Mouse (Mus musculus): Measurements from ENCODE around the gene Washc2. TPM values are rescaled to one million over a fixed set of nuclear protein-coding genes. Genes with fewer than 3 reads are reported as not detected.
"Not testable (repeated sequence)": the region's sequence is repeated elsewhere in the genome, so short reads cannot be mapped to it uniquely, and the experiment has no call there.

Gene Washc2
- total RNA-seq (2015) (58.3 and 67.1 TPM in 2 replicates), total RNA-seq (2017) (105 and 120 TPM in 2 replicates)

DNA sequence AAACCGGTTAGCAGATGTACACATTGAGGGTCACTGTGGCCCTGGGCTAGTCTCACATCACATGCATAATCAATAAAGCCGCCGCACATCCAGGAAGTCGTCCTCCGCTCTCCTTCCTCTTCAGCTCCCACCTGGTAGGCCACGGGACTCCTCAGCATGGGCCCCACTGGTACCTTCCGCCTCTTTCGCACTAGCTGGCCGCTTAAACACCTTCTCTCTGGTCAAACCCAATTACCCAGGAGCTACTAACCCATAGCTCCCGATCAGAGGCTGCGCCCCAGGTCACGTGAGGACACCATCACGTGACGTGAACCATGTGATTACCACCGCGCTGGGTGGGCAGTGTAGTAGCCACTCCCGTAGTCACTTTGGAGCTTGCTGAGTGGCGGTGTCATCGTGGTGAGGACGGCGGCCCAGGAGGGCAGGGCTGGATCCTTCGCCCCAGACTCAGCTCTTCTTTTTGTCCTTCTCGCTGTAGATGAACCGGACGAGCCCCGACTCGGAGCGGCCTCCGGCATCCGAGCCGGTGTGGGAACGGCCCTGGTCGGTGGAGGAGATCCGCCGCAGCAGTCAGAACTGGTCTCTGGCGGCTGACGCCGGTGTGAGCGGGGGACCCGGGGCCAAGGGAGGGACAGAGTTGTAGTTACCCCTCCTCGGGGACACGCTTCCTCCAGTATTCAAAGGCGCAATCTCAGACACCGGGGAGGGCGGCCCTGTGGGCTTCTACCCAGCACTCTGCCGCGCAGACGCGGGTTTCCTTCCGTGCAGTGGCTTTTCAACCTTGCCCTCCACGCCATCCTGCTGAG, at the start of gene Washc2:
Gene Washc2 (plus strand): TSS at position 310 of the 806 bp plus-strand sequence.
- peak; percentile 90 for ATAC-seq (ENCODE audit: poor library complexity, severe bottlenecking)

- ATAC-seq (ENCODE audit: poor library complexity, severe bottlenecking): no peak
Observed at GRCm38 (mm10) chr6:116166383-116166782, 41.5 kb upstream of the Washc2 start.

DNA sequence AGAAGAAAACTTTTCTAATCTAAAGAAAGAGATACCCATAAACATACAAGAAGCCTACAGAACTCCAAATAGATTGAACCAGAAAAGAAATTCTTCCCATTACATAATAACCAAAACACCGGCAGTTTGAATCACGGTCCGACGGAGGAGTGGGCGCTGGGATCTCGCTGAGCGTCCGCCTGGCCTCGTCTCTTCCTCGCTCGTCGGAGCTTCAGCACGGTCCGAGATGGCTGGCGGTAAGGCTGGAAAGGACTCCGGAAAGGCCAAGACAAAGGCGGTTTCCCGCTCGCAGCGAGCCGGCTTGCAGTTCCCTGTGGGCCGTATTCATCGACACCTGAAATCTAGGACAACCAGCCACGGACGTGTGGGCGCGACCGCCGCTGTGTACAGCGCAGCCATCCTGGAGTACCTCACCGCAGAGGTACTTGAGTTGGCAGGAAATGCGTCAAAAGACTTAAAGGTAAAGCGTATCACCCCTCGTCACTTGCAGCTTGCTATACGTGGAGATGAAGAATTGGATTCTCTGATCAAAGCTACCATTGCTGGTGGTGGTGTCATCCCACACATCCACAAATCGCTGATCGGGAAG, 34.2 kb upstream of the Washc2 start:
- ATAC-seq (ENCODE audit: poor library complexity, severe bottlenecking): peak; percentile 91

- ATAC-seq (ENCODE audit: poor library complexity, severe bottlenecking): no peak
Observed at GRCm38 (mm10) chr6:116178376-116178775, 29.5 kb upstream of the Washc2 start.

- ATAC-seq (ENCODE audit: poor library complexity, severe bottlenecking): no peak
Observed at GRCm38 (mm10) chr6:116180731-116181130, 27.1 kb upstream of the Washc2 start.

DNA sequence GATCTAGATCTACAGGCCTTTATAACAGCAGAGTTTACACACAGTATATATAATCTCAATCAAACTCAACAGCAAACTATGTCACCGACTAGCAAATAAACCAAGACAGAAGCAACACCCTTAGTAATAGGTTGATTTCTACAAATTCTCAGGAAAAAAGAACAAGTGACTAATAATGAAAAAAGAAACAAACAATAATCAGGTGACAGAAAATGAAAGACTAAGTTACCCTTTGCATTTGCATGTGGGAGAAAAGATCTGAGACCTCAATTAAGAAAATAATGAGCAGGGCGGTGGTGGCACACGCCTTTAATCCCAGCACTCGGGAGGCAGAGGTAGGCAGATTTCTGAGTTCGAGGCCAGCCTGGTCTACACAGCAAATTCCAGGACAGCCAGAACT, 24.3 kb upstream of the Washc2 start:
- no peak for ATAC-seq (ENCODE audit: poor library complexity, severe bottlenecking)

DNA sequence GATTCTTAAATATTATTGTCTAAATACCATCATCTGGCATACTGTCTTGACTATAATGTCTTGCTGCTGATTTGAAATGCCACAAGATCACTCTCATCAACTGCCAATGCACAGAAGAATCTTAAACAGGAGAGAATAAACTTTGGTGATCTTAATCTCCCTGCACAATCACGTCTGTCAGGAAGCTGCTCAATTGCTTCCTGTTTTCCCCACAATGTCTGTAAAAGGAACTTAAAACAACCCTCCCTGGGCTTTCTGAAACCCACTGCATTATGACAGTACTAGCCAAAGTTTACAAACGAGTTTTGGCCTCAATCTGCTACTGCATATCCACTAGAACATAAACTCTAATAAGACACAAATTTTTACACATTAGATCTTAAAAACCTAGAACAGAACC, 21.4 kb upstream of the Washc2 start:
- peak; percentile 66 for ATAC-seq (ENCODE audit: poor library complexity, severe bottlenecking)

DNA sequence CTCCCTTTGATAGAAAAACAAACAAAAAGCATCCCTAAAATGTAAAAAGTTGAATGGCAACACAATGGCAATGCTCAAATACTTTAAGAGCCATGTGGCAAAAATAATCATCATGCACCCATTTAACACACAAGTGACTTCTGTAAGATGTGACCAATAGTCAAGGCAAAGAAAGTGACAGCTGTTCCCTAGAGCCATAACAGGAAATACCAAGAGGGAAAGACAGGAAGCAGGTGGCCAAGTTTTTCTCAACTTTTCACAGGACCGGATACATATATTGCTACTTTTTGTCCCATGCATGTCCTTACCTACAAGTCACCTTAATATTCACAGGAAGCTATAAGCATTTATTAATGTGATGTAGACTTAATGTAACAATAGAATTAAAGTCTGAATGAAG, 18.4 kb upstream of the Washc2 start:
- ATAC-seq (ENCODE audit: poor library complexity, severe bottlenecking): no peak

GRCm38 (mm10) chr6:116192809-116193311, 15.0 kb upstream of the Washc2 start:
- peak; percentile 22 for ATAC-seq (ENCODE audit: poor library complexity, severe bottlenecking)

DNA sequence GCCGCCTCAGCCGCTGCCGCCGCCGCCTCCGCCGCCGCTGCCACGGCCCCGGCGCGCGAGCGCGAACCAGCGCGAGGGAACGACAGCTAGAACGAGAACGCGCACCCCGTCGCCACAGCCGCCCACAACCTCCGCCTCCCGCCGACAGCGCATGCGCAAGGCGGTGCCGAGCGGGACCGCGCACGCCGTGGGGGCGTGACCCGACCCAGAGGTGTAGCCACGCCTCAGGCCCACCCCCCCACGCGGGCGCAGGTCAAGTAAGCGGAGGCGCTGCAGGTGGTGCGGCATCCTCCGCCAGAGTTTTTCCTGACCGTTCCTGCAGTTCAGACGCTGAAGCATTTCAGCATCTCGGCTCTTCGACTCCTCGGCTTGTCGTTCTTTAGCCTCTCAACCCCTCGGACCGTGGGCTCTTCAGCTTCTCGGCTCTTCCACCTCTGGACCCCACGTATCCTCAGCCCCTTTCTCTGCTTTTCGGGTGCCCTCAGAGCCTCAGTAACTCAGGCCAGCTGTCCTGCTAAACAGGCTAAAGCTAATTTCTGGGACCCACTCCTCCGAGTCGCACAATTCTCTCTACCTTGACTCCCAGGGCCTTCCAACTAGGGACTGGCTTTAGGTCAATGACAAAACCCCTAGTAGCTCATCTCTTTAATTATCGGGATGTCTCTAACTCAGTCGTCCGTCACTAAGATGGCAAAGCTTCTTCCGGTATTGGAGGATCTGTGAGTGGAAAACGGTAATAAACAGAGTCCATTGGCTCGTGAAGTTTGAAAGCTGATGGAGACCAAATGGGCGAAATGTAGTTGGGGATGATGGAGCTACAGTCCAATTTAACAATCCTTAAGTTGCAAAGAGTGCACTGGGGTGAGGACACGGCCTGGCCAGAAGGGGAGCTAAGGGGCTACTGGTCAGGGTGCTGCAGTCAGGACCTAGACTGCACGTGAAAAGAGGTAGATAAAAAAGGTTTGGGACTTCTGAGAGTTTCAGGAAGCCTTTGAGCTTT, 14.1 kb upstream of the Washc2 start, which contains the start of gene Tmcc1:
Gene Tmcc1 (minus strand): TSS at position 93 of the 1,000 bp plus-strand sequence.
- ATAC-seq (ENCODE audit: poor library complexity, severe bottlenecking): peak; percentile 90

DNA sequence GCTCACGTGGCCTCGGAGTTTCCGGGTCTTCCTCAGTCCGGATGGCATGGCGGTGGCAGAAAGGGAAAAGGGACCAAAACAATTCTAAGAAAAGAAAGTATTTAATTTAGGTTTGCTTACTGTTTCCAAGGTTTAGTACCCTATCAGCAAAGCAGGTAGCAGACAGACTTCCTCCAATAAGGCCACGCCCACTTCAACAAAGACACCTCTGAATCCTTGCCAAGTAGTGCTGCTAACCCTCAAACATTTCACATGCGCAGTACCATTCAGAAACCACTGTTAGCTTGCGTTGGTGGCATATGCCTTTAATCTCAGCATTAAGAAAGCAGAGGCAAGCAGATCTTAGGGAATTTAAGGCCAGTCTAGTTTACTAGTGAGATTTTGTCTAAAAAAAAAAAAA, 12.0 kb upstream of the Washc2 start:
- ATAC-seq (ENCODE audit: poor library complexity, severe bottlenecking): no peak

DNA sequence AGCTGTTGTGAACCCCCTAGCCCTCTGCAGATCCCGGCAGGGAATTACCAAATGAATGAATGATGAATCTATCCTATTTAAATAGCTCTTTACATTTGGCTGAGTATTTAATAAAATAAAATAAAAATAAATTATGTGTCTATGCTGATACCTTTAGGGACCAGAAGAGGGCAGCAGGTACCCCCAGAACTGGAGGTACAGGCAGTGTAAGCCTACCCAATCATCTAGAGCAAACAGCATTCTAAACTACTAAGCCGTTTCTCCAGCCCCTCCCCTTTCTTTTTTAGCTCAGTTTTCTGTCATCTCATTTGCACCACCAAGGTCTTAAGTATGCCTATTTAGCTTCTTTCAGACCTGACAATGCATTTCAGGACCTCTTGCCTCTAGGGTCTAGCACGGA, 9.7 kb upstream of the Washc2 start:
- peak; percentile 72 for ATAC-seq (ENCODE audit: poor library complexity, severe bottlenecking)

- ATAC-seq (ENCODE audit: poor library complexity, severe bottlenecking): no peak
Observed at GRCm38 (mm10) chr6:116199682-116200081, 8.2 kb upstream of the Washc2 start.

DNA sequence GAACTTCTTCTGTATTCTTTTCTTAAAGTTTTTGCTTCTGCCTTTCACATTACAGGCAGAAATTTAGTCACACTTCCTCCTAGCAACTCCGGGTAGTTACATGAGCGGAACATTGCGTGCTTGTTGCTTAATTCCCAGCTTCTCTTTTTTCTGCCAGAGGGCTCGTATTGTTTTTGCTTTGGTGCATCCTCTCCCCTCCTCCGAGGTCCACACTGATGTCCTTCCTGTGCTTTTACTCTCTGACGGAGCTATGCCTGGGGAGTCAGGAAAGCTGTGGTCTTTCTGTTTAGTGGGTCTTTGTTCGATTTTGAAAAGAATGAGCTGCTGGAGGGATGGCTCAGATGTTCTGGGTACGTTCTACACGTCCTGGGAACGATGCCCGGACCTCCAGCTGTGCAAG, 19.9 kb downstream of the Washc2 start:
- ATAC-seq (ENCODE audit: poor library complexity, severe bottlenecking): peak; percentile 87

DNA sequence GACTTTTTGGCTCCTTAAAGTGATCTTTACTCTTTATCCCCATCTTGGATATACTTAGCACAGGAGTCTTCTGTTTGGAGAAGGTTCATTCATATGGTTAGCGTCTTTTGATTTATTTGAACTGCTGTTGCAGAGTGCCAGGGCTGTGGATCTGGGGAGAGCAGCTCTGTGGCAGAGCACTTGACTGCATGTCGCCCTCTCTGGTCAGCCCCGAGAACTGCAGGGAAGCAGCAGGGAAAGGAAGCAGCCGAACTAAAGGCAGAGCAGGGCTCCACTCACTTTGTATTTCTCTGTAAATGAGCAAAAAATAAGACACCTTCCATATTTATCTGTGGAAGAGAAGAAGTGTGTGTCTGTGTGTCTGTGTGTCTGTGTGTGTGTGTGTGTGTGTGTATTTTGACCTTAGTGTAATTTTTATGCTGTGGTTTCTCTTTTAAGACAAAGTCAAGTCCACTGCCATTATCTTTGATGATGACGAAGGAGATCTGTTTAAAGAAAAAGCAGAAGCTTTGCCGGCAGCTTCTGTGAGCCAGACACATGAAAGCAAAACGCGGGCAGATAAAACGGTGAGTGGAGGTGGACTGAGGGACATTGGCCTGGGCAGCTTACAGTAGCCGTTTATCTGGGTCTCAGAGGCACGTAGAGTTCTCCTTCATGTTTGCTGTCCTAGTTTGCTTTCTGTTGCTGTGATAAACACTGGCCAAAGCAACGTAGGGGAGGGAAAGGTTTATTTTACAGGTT, 21.1 kb downstream of the Washc2 start:
- ATAC-seq (ENCODE audit: poor library complexity, severe bottlenecking): peak; percentile 86

- not testable (repeated sequence) for ATAC-seq (ENCODE audit: poor library complexity, severe bottlenecking)
Observed at GRCm38 (mm10) chr6:116234821-116235220, 27.0 kb downstream of the Washc2 start.

DNA sequence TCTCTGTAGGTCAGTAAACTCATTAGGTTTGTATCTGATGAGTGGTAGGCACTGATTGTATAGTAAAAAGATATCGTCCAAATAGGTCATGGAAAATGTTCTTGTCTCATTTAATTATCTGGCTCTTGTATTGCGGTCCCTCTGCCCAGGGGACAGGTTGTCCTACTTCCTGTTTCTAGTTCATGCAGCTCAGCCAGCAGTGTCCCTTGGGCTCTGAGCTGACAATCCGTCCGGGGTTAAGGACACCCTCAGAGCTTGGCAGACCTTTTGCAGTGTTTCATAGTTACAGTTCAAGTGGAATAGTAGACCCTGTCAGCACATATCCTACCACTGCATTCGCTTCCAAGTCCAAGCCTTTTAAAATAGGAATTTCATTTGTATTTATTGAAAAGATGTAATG, 27.5 kb downstream of the Washc2 start:
- ATAC-seq (ENCODE audit: poor library complexity, severe bottlenecking): no peak

DNA sequence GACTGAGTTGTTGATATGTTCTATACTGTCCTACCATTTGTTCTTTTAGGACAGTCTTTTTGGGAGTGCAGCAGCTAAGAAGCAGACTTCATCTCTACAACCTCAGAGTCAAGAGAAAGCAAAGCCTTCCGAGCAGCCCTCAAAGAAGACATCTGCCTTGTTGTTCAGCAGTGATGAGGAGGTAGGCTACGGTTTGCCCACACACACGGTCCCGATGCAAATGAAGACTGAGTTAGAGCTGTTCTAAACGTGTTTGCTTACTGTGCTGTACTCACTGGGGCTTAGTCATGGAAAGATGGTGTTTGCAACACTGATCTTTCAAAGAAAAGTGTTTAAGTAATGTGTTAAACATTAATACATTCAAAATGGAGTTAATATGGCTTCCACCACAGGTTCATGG, 30.2 kb downstream of the Washc2 start:
- no peak for ATAC-seq (ENCODE audit: poor library complexity, severe bottlenecking)

- ATAC-seq (ENCODE audit: poor library complexity, severe bottlenecking): no peak
Observed at GRCm38 (mm10) chr6:116240371-116240770, 32.5 kb downstream of the Washc2 start.

DNA sequence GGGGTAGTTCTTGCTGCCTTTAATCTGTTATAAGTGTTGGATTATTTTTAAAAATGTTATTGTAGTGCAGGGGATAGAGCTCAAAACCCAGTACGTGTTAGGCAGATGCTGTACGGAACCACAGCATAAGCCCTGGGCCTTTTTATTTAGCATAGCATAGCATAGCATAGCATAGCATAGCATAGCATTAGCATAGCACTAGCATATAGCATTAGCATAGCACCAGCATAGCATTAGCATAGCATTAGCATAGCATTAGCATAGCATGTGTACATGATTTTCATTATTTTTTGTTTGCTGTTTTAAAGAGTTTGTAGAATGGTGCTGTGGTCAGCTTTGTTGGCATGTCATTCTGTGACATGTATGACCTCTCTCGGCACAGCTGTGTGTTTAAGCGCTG, 51.8 kb downstream of the Washc2 start:
- no peak for ATAC-seq (ENCODE audit: poor library complexity, severe bottlenecking)

All from megakaryocyte, adult 5-6 weeks (primary cell).